Mouse (Mus musculus): Measurements from ENCODE around the gene Rtl8a.
A peak's percentile ranks its signal among the peaks of the same experiment; 100 is the strongest.
"Not testable (repeated sequence)": the region's sequence is repeated elsewhere in the genome, so short reads cannot be mapped to it uniquely, and the experiment has no call there.

Gene Rtl8a

DNA sequence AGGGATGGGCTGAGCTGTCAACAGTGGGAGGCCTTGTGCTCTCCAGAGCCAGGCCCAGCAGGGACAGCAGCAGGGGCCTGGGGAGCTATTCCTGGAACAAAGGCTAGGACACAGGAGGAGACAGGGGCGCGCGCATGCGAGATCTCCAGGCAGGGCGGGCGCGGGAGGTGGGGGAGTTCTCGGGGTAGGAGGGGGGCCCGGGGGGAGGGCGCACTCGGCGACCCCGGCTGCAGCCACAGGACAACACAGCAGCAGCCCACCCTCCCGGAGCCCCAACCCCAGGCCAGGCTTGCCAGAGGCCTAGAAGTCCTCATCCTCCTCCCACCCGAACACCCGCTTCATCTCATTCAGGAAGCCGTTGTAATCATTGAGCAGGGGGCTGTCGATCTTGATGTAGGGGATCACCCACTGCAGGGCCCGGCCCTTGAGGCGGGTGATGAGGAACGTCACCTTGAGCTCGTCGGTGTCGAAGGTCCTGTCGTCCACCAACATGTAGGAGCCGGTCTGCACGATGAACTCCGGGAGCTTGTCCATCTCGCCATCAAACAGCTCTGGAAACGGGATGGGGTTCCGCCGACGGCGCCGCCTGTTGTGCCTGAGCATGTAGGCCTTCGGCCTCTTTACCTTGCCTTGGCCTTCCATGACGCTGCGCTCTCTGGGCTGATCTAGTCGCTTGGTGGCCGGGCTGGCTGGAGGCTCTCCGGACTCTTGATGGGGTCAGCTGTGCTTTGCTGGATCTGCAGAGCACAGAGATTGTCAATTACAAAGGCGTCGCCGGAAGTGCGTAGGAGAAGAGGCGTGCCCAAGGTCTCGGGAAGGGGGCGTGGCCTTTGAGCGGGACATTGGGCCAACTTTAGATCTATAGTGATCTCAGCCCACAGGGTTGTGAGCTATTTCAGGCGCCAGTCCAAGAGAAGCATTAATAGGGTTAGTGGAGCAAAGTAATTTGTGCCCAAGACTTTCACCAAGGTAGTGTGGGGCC lies at the start of gene Rtl8a:
Gene Rtl8a (minus strand): TSS at position 703 of the 982 bp plus-strand sequence.
- peak; percentile 81 for DNase-seq (ENCODE audit: low spot score)

DNA sequence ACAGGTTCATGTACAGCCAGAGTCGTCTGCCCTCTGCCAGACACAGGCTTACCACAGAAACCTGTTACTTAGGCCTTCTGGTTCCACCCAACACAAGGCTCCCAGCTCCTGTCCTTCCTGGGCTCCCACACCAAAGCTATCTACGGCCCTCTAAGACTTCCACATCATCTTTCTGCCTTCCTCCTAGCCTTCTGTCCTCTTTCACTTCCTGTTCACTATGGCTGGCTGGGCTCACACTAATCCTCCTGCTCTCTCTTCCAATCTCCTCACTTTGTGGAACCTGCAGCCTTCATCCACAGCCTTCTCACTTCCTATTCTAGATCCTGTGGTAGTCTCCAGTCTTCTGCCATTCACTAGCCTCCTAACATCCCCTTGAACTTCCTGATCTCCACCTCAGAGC lies 49.7 kb upstream of the Rtl8a start:
- no peak for DNase-seq (ENCODE audit: low spot score)

DNA sequence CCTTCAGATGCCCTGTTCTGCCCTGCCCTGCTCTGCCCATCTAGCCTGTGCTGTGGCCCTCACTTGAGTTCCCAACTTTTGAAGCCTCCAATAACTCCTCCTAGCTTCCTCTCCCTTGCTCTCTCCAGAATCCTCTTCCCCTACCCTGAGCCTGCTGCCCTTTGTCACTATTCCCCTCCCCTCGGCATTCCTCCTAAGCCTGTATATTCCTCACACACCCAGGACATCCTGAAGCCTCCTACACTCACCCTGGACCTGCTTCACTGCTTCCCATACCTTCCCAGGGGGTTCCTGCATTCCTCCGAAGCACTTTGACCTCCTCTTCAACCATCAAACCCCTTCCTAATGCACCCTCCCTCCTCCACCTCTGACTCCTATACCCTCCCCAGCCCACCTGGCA lies 48.6 kb upstream of the Rtl8a start:
- no peak for DNase-seq (ENCODE audit: low spot score)

- DNase-seq (ENCODE audit: low spot score), result not testable (repeated sequence)
Measured at GRCm38 (mm10) chrX:53684676-53685075, 41.2 kb upstream of the Rtl8a start.

DNA sequence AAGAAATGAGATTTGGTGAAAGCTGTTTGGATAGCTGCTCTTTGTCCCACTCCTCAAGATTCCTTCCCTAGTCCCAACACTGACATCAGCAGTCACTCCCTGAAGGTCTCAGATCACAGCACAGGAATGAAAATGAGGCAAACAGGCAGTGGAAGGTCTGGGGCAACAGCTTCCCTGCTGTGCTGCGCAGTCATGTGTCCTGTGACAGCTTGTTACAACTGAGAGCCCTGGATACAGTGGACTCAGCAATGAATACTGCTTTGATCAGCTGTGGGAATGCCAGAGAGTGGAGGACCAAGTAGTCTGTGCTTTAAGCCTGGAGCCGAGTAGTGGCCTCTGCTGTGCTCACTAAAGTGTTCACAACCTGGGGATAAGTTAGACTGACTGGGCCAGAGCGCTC lies 39.2 kb upstream of the Rtl8a start:
- not testable (repeated sequence) for DNase-seq (ENCODE audit: low spot score)

DNA sequence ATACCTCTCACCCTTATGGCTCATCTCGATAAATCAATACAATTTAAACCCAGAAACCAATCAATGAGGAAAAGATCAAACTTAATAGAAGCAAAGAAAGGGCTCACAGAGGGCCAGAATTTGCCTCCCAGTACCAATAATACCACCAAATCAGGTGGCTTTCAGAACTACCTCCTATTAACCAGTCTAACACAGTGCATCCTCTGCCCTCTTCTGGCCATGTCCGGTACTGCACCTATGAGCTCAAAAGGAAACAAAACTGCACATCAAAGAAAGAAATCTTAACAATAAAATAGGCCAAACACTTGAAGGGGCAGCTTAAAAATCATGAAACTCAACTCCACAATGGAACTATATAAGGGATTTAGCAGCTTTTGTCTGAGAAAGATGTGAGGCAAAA lies 33.5 kb upstream of the Rtl8a start:
- not testable (repeated sequence) for DNase-seq (ENCODE audit: low spot score)

DNA sequence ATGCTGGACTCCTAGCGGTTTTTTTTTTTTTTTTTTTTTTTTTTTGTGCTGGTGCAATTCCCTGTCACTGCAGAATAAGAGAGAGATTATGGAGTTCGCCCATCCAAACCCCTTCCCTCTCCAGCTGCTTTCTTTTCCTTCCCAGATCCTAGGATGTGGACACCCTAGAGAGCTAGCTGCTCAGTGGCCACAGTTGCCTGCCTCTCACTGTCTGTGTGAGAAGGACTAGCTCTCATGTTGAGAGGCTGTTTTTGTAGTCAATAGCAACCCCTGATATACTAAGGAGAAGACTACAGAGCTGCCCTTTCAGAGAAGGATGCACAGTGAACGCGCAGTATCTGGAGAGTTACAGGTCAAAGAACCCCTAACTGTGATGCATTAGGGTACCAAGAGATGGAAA lies 27.2 kb upstream of the Rtl8a start:
- DNase-seq (ENCODE audit: low spot score), result not testable (repeated sequence)

DNA sequence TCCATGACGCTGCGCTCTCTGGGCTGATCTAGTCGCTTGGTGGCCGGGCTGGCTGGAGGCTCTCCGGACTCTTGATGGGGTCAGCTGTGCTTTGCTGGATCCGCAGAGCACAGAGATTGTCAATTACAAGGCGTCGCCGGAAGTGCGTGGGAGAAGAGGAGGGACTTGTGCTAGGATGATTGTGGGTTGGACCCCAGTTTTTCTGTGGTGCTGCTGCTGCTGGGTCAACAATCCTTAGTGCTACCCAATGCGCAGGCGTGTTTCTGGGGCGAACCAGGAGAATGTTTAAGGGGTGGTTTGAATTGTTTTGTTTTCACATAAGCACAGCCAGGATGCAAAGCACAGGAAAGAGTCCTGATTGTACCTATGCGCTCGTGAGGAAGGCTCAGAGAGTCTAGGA lies 26.8 kb upstream of the Rtl8a start, which contains the start of gene Rtl8b:
Gene Rtl8b (minus strand): TSS at position 115 of the 400 bp plus-strand sequence.
- peak; percentile 81 for DNase-seq (ENCODE audit: low spot score)

GRCm38 (mm10) chrX:53669557-53670270 lies 26.2 kb upstream of the Rtl8a start:
- DNase-seq (ENCODE audit: low spot score), result not testable (repeated sequence)

- DNase-seq (ENCODE audit: low spot score), result not testable (repeated sequence)
Measured at GRCm38 (mm10) chrX:53652917-53653316, 9.4 kb upstream of the Rtl8a start.

DNA sequence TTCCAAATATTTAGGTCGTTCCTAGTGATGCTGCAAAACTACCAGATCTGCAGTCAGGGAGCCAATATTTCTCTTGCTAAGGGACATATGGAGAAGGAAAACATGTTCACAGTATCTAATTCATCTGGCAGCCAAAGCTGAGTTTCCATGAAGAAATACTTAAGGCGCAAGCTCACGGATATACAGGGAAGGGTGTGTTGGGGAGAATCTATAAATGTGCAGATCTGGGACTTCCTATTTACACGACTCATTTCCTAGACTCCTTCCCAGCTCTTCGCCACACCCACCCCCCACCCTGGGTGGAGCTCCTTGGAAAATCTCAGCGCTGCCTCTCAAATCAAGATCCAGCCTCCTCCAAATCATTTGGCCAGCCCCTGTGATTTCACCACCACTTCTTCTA lies 2.4 kb upstream of the Rtl8a start:
- DNase-seq (ENCODE audit: low spot score), result no peak

GRCm38 (mm10) chrX:53642604-53642979 lies 890 bp downstream of the Rtl8a start:
- DNase-seq (ENCODE audit: low spot score), result not testable (repeated sequence)

DNA sequence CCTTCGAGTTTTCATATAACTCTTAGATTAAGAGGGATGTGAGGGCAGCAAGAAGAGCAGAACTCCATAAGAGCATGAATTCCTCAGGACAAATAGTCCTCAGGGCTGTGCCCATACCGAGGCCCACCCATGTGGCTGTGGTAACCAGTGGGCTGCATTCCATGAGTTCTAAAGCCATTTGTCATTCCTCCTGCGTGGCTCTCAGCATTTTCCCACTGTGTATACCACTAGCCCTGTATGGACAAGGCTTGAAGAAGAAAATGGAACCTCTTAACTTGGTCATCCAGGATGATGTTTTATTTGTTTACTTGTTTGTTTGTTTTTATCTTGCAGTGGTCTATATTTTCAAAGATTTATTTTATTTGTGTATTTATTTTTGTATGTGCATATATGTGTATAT lies 5.4 kb downstream of the Rtl8a start:
- DNase-seq (ENCODE audit: low spot score), result not testable (repeated sequence)

DNA sequence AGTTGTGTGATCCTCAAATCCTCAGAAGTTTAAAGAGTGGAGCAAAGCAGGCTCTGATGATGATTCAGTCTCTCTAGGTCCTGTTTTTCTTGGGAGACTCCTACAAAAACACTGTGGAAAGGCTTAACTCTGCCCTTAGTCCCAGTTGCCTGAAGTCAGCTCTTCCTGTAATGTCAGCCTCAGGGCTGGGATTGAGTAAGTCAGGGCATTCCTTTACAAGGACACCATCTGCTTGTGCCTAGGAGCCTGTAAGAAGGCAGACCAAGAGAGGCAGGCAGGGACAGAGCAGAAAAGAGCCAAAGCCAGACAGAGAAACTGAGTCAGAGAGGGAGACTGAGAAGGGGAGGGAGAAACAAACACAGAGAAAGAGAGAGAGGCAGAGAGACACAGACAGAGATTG lies 32.1 kb downstream of the Rtl8a start:
- not testable (repeated sequence) for DNase-seq (ENCODE audit: low spot score)

- DNase-seq (ENCODE audit: low spot score), result peak; percentile 60
Measured at GRCm38 (mm10) chrX:53610571-53610970, 32.9 kb downstream of the Rtl8a start.

- not testable (repeated sequence) for DNase-seq (ENCODE audit: low spot score)
Measured at GRCm38 (mm10) chrX:53608879-53609278, 34.6 kb downstream of the Rtl8a start, which contains the start of gene Gm14597. Gm14597 (minus strand) TSS chrX:53608979.

DNA sequence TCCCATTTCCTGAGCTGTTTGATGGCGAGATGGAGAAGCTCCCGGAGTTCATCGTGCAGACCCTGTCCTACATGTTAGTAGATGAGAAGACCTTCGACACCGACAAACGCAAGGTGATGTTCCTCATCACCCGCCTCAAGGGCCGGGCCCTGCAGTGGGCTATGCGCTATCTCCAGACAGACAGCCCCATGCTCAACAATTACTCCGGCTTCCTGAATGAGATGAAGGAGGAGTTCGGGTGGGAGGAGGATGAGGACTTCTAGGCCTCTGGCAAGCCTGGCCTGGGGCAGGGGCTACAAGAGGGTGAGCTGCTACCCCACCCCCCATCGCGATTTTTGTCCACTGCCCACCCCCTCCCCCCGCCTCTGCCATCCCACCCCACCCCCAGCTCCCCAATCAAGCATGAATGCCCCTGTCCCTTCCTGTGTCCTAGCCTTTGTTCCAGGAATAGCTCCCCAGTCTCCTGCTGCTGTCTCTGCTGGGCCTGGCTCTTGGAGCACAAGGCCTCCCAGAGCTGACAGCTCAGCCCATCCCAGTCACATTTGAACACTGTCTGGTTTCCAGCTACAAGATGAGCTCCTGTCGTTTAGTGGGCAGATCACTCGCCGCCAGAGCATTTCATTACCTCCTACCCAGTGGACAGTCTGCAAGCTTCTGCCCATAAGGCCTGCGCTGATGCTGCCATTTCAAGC lies 35.2 kb downstream of the Rtl8a start:
- peak; percentile 16 for DNase-seq (ENCODE audit: low spot score)

DNA sequence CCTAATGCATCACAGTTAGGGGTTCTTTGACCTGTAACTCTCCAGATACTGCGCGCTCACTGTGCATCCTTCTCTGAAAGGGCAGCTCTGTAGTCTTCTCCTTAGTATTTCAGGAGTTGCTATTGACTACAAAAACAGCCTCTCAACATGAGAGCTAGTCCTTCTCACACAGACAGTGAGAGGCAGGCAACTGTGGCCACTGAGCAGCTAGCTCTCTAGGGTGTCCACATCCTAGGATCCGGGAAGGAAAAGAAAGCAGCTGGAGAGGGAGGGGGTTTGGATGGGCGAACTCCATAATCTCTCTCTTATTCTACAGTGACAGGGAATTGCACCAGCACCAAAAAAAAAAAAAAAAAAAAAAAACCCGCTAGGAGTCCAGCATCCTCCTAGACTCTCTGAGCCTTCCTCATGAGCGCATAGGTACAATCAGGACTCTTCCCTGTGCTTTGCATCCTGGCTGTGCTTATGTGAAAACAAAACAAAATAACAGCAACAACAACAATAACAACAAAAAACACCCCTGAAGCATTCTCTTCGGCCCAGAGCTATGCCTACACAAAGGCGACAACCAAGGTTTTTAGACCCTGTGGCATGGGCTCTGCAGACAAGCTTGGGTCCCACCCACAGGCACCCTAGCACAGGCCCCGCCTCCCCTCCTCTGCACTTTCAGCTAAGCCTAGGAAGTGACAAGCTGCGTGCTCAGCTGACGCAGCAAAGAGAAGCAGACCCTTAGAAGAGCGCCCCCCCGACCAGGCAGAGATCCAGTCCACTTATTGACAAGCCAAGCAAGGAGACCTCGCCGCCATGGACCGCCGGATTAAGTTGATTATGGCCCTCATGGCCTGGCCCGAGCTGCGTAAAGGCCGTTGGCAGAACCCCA lies 36.0 kb downstream of the Rtl8a start, which contains the start of gene Rtl8c:
Gene Rtl8c (plus strand): TSS at position 791 of the 880 bp plus-strand sequence.
- DNase-seq (ENCODE audit: low spot score), result peak; percentile 66

GRCm38 (mm10) chrX:53606176-53606575 lies 37.3 kb downstream of the Rtl8a start:
- not testable (repeated sequence) for DNase-seq (ENCODE audit: low spot score)

GRCm38 (mm10) chrX:53599993-53600392 lies 43.5 kb downstream of the Rtl8a start:
- DNase-seq (ENCODE audit: low spot score), result peak; percentile 13

Data from MN1 (cell line).